Mouse (Mus musculus) neural tube, embryonic 14.5 days (tissue): ENCODE results near the gene Gps2. TPM values are rescaled to one million over a fixed set of nuclear protein-coding genes. Genes with fewer than 3 reads are reported as not detected.
"Not testable (repeated sequence)": the region's sequence is repeated elsewhere in the genome, so short reads cannot be mapped to it uniquely, and the experiment has no call there.

Source experiments
- ATAC-seq: fragments of 200-750 bp; cut with Nextera tagmentation; 2 replicates; pipeline ENCODE4 v1.8.0; 2017; ENCODE audit warnings: low read depth, mild to moderate bottlenecking, moderate TSS enrichment, moderate library complexity
- H3K27ac ChIP-seq: fragments of 300-500 bp; sonication (generic); 2 replicates; pipeline ENCODE4 v1.5.1; 2014; ENCODE audit warnings: low read depth, mild to moderate bottlenecking, control low read depth, low read length, moderate library complexity, mixed read lengths
- H3K27me3 ChIP-seq: fragments of 300-500 bp; sonication (generic); 2 replicates; pipeline ENCODE4 v1.6.1; 2014; ENCODE audit warnings: low read length; ENCODE audit not compliant: control insufficient read depth, insufficient read depth
- H3K36me3 ChIP-seq: fragments of 300-500 bp; sonication (generic); 2 replicates; pipeline ENCODE4 v1.6.1; 2014; ENCODE audit warnings: low read length, mixed read lengths; ENCODE audit not compliant: control insufficient read depth, insufficient read depth
- H3K4me1 ChIP-seq: fragments of 300-500 bp; sonication (generic); 2 replicates; pipeline ENCODE4 v1.6.1; 2014; ENCODE audit warnings: low read length; ENCODE audit not compliant: control insufficient read depth, insufficient read depth
- H3K4me2 ChIP-seq: fragments of 300-500 bp; sonication (generic); 2 replicates; pipeline ENCODE4 v1.6.1; 2014; ENCODE audit warnings: mild to moderate bottlenecking, low read depth, low read length, control low read depth
- H3K4me3 ChIP-seq: fragments of 300-500 bp; sonication (generic); 2 replicates; pipeline ENCODE4 v1.5.1; 2014; ENCODE audit warnings: low read depth, low read length, control low read depth, mixed read lengths
- H3K9ac ChIP-seq: fragments of 300-500 bp; sonication (generic); replicated peaks from 2 replicates; pipeline ENCODE4 v1.6.1; 2014; ENCODE audit warnings: low read depth, mild to moderate bottlenecking, control low read depth, low read length, mixed read lengths
- H3K9me3 ChIP-seq: fragments of 300-500 bp; sonication (generic); 2 replicates; pipeline ENCODE4 v1.6.1; 2016; ENCODE audit warnings: low read length; ENCODE audit not compliant: control insufficient read depth
- WGBS: fragments of 180-500 bp; shearing (Covaris S2); extraction: QIAGEN DNeasy Blood & Tissue Kit; methylation state at CpG from one replicate; pipeline ENCODE4 v1.1.7; 2014; 5-methylcytosine and 5-hydroxymethylcytosine counted together
- polyA plus RNA-seq: library from polyadenylated mRNA; unstranded; fragments of >200 nt; fragmentation: Nextera tagmentation; extraction: Ambion mirVana; gene quantifications from 2 replicates; pipeline ENCODE4 v1.2.1, GENCODE M21; 2014

Gps2 gene
- polyA plus RNA-seq, 1 experiment from 2014 or later = 65.4 TPM

GRCm38 (mm10) chr11:69953267-69953915 is 39.7 kb downstream of the Gps2 start:
- Histone ChIP-seq H3K4me1 (peaks cover 4% of the 10 kb centered on the region; the same call in 1 of the 2 replicates), H3K9ac (no peak overlapping the region), H3K36me3 (no peaks in the 10 kb centered on the region), H3K27ac (no peak overlapping the region), H3K27me3 (no peaks in the 10 kb centered on the region), H3K4me2 (no peak overlapping the region), H3K4me3 (no peak overlapping the region), H3K9me3 (no peaks in the 10 kb centered on the region)
- ATAC-seq = no peak
- WGBS = 73% methylated on average over 11 of the region's 11 CpGs

GRCm38 (mm10) chr11:69955618-69956017 is 41.9 kb downstream of the Gps2 start:
- H3K36me3 ChIP-seq, ATAC-seq: not testable (repeated sequence)
- 84% methylated on average over 4 of the region's 4 CpGs for WGBS

GRCm38 (mm10) chr11:69956218-69956617 is 42.5 kb downstream of the Gps2 start:
- H3K9me3 ChIP-seq = no peaks in the 10 kb centered on the region
- ATAC-seq = no peak
- H3K27ac ChIP-seq = no peak overlapping the region
- H3K36me3 ChIP-seq = no peaks in the 10 kb centered on the region
- 76% methylated on average over 1 of the region's 1 CpGs for WGBS
- no peak overlapping the region for H3K4me3 ChIP-seq
- H3K4me2 ChIP-seq = no peak overlapping the region
- no peak overlapping the region for H3K9ac ChIP-seq
- H3K4me1 ChIP-seq = no peaks in the 10 kb centered on the region
- no peaks in the 10 kb centered on the region for H3K27me3 ChIP-seq

More at GRCm38 (mm10) chr11:69955618-69956017, 41.9 kb downstream of the Gps2 start:
- H3K9ac ChIP-seq, H3K27me3 ChIP-seq, H3K27ac ChIP-seq, H3K4me1 ChIP-seq, H3K9me3 ChIP-seq, H3K4me3 ChIP-seq, H3K4me2 ChIP-seq: not testable (repeated sequence)

DNA sequence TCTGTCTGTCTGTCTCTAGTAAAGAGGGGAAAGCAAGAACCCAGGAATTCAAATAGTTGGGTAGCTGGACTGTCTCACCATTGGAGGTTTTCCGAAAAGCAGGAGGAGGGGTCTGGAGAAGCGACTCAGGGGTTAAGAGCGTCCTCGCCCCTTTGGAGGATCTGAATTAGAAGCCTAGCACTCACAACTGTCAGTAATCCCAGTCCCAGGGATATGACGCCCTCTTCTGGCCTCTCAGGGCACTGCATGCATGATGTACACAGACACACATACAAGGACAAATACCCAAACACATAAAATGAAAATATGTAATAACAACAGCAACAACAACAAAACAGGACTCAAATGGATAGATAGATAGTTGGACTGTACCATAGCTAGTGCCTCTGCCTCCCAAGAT is 46.9 kb downstream of the Gps2 start:
- Histone ChIP-seq H3K9ac (no peak overlapping the region), H3K9me3 (no peaks in the 10 kb centered on the region), H3K36me3 (no peaks in the 10 kb centered on the region), H3K4me1 (peaks cover 5% of the 10 kb centered on the region; the same call in 1 of the 2 replicates), H3K27ac (no peak overlapping the region), H3K4me2 (no peak overlapping the region), H3K27me3 (peaks cover 27% of the 10 kb centered on the region), H3K4me3 (no peak overlapping the region)
- 34% methylated on average over 5 of the region's 5 CpGs for WGBS
- ATAC-seq = no peak

- no peak overlapping the region for H3K4me2 ChIP-seq
- no peaks in the 10 kb centered on the region for H3K36me3 ChIP-seq
- H3K4me1 ChIP-seq = peaks cover 9% of the 10 kb centered on the region; the same call in 1 of the 2 replicates
- 55% methylated on average over 5 of the region's 5 CpGs for WGBS
- no peak overlapping the region for H3K27ac ChIP-seq
- H3K9ac ChIP-seq = no peak overlapping the region
- no peak overlapping the region for H3K4me3 ChIP-seq
- H3K9me3 ChIP-seq = no peaks in the 10 kb centered on the region
- ATAC-seq = no peak
- H3K27me3 ChIP-seq = peaks cover 36% of the 10 kb centered on the region
Observed at GRCm38 (mm10) chr11:69961841-69962240, 48.2 kb downstream of the Gps2 start.

DNA sequence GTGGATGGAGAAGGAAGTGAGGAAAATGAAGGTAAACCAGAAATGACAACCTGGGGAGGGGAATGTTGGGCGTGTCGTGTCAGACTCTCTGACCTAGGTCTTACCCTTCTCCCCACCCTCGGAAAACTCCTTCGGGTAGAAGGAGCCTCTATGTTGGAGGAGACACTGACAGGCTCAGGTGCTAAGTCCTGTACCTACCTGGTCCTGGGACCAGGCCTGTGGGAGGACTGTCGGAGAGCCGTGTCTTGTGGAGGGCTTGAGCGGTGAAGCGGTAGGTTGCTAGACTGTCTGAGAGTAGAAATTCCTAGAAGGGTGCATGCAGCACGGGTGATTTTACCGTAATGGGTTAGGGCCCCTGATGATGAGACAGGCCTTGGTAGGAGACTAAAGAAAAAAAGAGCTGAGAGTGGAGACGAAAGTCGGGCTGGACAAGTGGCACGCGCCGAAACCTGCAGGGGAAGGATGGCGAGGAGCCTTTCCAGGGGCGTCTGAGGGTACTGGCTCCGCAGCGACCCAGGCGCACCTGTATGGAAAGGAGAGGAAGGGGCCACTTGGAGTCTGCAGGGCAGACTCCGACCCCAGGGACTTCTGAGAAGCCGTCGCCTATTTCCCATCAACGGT is 51.1 kb downstream of the Gps2 start, which contains the start of gene Cldn7:
TSS of gene Cldn7 (plus strand) at position 130 of the 621 bp plus-strand sequence.
- 11% methylated on average over 24 of the region's 24 CpGs for WGBS
- peaks cover 14% of the 10 kb centered on the region for H3K36me3 ChIP-seq
- no peaks in the 10 kb centered on the region for H3K9me3 ChIP-seq
- no peak within 1 kb of the TSS for H3K4me2 ChIP-seq
- H3K9ac ChIP-seq = no peak within 1 kb of the TSS
- ATAC-seq = no peak
- peaks cover 48% of the 10 kb centered on the region for H3K27me3 ChIP-seq
- H3K4me1 ChIP-seq = peaks cover 9% of the 10 kb centered on the region; the same call in 1 of the 2 replicates
- H3K27ac ChIP-seq = no peak within 1 kb of the TSS
- no peak within 1 kb of the TSS; the same call in 1 of the 2 replicates for H3K4me3 ChIP-seq

GRCm38 (mm10) chr11:69965271-69966005 is 51.8 kb downstream of the Gps2 start:
- H3K9me3 ChIP-seq = no peaks in the 10 kb centered on the region
- H3K4me1 ChIP-seq = peaks cover 9% of the 10 kb centered on the region; the same call in 1 of the 2 replicates
- no peak overlapping the region for H3K27ac ChIP-seq
- H3K36me3 ChIP-seq = peaks cover 16% of the 10 kb centered on the region
- H3K9ac ChIP-seq = no peak overlapping the region
- H3K4me2 ChIP-seq = no peak overlapping the region
- 2% methylated on average over 49 of the region's 49 CpGs for WGBS
- peak overlapping the region; percentile 21; the same call in 1 of the 2 replicates for H3K4me3 ChIP-seq
- no peak for ATAC-seq
- H3K27me3 ChIP-seq = peaks cover 48% of the 10 kb centered on the region
